Mouse (Mus musculus) cerebellum, postnatal 14 days (tissue): ENCODE data around the gene Ifna2.

Experiments used
- DNase-seq, 2 experiments: peaks; one replicate each; pipeline ENCODE4 v3.0.0; 2021; ENCODE audit warnings: mixed read lengths in 2 of 2

Gene Ifna2

DNA sequence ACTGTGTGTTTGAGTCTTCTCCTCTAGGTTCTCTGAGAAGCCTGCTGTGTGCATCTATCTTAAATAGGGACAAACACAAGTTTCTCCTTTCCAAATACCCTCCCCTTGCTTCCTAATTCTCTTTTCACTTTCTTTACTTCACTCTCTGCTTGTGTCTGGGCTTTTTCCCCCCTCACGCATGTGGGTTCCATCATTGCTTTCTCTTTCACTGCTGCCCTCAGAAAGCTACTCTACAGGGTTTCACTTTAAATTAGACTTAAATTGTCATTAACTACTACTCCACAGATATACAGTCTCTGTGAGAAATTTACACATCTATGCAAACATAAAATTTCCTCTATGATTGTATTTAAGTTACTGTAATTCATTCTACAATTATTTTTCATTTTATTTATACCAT, at the start of gene Ifna2:
Gene Ifna2, minus strand, starts transcription at position 101 of the 400 bp plus-strand sequence.
- no peak for DNase-seq

DNA sequence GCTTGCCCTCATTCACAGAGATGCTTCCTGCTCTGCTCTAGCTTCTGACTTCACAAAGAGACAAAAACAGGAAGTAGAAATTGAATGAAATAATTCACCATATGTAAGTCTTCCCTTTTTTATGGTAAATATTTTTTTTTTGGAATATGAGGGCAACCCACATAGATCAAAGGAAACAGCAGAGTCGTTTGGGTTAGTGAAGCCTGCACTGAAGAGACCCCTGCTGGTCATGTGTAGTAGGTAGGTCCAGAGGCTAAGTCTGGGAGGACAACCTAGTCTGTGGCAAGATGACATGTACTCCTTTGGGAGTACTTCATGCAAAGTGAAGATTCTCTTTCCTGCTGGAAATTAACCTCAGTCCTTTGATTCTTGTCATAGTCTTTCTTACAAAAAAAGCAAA, 43.6 kb upstream of the Ifna2 start:
- peak in 1 of 2 experiments; percentile 22 for DNase-seq

DNA sequence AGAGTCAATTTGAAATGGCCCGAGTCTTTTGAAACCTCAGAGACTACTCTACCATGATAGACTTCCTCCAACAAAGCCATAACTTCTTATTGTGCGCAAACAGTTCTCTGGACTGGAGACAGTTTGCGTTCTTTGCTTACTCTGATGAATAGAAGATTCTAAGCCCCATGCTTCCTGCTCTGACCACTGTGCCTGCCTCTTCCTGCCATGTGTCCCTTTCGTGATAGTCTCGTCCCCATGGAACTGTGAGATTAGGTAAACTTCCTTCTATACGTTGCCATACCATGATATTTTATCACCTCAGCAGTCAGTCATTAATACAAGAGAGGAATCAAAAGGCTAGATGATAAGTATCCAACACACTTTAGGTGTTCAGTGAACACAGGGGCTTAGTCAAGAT, 43.0 kb upstream of the Ifna2 start:
- DNase-seq, result no peak

DNA sequence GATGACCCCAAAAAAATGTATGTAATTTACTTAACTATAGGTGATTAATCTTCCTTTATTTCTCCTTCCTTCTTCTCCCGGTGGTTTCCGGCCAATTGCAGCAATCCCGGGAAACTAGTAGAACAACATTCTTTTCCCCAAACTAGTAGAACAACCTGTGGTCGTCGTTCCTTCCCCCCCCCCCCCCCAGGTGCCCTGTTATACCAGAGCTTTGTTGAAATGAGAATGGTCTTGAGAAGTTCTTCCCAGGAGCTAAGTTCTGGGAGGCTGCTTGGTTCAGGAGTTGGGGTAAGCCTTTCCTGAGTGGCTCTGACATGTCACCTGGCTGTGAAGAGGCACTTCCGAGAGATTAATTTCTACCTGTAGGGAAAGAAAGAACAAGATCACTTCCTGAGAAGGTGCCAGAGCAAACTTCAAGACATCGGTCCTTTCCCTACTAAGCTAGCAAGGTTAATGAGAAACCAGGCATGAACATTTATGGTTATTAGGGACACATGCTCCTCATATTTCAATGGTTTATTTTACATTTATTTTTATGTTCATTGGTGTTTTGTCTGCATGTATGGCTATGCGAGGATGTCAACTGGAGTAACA, 39.9 kb upstream of the Ifna2 start:
- no peak for DNase-seq

DNA sequence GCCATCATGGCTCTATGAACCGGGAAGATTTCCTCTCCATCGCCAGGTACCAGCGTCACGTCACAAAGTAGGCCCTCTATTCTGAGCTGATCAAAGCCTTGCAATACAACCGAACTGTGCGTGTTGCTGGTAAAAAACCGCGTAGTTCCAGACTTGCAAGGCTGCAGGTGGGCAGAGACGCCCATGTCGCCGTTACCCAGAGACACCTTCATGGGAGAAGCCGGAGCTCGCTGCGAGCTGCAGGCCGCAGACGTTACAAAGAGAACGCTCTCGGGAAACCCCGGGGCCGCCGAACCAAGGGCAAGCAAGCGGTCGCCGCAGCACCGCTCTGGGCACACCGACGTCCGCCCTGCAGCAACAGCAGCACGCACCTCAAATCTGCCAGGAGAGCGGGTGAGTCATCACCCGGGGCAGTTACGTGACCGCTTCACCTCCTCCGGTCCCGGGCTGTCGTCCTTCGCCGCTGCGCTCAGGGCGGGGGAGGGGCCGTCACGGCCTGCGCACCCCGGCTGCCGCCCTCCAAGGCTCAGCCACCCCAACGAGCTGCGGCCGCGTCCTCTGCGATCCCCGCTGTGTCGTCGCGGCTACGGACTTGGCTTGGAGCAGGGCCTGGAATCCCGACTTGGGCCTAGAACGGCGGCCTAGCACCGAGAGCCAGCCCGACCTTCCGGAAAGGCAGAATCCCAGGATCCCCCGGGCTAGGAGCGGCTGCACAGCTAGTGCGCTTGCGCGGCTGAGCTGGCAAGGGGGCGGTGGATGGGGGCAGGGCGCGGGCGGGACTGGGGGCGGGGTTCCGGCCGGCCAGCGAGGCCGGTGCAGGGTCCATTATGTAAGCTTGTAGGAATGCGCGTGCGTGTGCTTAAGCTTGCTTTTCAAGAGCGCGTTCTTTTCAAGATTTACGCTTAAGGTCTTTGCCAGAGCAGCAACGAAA, 38.3 kb upstream of the Ifna2 start, which contains the start of the genes Gm26566 and Klhl9:
Gene Gm26566, plus strand, starts transcription at position 15 of the 931 bp plus-strand sequence.
Gene Klhl9, minus strand, starts transcription at position 675 of the 931 bp plus-strand sequence.
- DNase-seq, result peak; percentile 95 to 97

DNA sequence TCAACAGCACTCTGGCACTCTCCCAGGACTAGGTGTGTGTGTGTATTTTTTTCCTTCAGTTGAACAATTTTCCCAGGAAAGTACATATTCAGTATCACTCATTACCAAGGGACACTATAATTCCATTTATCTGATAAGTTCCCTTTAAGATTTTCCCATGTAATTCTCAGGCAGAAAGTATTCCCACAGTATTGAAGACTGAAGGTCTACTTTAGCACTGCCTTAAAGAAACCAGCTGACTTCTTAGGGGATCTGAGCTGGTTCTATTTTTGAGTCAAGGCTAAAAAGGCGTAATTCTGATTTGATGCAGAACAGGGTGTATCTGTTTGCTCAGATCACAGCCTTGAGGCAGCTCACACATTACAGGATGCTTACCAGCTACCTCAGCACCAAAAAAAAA, 35.0 kb upstream of the Ifna2 start:
- DNase-seq, result no peak

DNA sequence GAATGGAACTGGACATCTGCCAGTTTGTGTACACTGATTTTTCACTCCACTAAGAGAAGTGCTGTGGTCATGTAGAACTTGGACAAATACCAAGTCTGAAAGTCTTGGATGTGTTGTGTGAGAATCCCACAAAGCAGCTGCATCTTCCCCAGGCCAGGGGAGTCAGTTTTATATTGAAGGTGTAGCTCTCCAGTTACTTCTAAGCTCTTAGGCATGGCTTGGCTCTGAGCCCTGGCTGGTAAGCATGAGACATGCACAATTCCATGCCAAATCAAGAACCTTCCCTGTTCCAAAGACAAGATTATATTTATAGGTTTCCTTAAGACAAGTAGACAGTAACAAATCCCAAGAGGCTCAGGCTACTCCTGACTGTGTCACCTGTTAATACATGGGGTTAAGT, 31.3 kb upstream of the Ifna2 start:
- DNase-seq, result peak; percentile 32 to 46

DNA sequence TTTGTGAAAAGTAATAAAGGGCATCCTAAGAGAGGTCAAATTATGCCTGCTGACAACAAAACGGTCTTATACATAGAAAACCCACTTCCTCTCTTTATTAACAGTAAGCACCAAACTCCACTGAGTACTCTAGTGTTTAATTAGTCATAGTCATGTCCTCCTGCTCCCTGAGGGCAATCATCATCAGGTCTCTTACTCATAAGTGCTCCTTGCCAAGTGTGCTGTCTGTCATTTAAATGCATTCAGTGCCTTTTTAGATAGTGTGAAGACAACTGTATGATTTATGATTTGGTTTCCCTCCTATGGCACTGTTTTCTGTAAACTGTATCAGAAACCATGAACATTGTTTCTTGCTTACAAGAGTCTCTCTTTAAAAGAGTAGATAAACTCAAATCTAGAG, 30.6 kb upstream of the Ifna2 start:
- DNase-seq, result no peak

DNA sequence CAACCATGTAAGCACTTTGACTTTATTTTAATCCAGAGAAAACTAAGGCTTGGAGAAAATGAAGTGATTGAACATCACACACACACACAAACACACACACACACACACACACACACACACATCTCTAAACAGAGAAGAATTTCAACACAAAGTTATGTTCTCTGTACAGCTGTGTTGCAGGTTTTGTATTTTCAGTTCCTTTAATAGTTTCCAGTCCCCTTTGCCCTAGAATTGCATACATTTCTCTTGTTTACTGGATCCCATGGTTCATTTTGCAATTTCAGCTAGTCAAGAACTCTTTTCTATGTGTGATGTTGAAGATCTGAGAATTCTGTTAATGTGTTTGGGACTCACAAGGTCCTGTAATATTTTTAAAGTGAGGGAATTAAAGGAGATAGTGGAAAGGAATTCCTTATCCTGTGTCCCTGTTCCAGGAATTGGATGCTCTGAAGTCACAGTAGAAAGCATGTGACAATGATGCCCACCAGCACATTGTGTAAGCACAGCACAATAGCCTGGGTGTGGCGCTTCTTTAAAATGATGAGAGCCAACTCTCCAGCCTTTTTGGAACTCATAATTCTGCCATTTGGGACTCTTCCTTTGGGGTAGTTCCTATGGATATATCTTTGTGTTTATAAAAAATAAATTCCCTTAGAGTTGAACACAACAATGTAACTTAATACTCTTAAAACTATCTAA, 23.6 kb upstream of the Ifna2 start:
- no peak for DNase-seq

DNA sequence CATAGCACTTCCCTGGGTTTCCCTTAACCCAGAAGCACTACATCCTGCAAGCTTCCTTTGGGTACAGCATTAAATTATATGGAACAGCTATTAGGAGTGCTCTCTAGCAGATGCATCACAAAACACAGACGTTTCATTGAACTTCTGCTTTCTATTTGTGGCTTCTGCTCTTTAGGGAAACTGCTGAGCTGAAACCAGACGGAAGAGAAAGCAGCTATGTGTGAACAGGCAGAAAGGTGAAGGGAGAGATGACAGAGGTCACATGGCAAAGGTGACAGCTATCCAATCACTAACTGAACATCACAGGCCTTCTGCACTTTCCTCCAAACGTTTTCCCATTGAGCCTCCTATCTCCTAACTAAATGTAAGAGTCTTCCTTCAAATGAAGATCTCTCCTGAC, 22.2 kb upstream of the Ifna2 start:
- no peak for DNase-seq

DNA sequence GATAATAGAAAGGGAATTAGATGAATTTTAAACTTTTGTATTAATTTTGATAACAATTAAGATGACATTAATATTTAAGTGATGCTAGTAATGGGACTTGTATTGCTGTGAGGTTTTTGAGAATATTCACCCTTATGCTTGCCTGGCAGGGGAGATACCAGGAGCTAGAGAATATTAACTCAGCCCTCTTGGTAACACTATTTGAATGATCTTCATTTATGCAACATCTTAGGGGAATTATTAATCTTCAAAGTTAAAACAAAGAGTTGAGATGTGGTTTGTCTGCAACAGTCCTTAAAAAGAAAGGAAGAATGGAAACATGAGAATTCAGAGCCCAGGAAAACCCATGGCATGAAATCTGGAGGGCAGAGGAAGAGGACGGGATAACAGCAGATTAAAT, 15.6 kb upstream of the Ifna2 start:
- DNase-seq, result no peak

DNA sequence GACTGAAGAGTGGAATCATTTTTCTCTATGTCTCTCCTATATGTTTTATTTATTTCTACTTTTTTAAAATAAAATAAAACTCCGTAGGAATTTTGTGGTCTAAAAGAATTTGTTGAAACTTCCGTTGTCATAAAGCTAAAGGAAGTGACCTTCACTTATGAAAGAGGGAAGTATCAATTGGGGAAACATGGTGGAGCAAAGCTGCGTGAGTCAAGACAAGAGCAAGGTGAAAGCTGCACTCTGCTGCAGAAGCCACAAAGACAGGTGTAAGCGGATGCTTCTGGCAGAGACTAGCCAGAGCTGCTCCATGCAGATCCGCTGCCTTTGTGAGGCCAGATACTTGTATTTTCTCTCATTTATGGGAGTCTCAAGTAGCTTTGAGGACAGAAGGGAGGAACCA, 15.1 kb upstream of the Ifna2 start:
- no peak for DNase-seq

DNA sequence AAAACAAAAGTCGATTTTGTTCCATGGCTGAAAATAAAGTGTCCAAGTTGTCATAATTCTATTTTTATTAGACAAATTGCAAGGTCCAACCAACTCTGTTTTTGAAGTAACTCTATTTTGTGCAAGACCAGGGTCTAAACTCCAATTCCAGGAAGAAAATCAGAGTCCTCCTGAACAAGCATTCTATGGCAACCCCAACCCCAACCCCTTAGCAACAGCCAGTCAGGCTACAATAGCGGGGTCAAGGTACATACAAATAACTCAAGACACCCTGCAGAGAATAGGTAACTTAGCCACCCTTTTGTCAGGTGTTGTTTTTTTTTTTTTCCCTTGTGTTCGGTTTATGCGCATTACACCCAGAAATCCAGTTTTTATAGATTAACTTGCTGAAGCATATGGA, 14.0 kb upstream of the Ifna2 start:
- DNase-seq, result no peak

DNA sequence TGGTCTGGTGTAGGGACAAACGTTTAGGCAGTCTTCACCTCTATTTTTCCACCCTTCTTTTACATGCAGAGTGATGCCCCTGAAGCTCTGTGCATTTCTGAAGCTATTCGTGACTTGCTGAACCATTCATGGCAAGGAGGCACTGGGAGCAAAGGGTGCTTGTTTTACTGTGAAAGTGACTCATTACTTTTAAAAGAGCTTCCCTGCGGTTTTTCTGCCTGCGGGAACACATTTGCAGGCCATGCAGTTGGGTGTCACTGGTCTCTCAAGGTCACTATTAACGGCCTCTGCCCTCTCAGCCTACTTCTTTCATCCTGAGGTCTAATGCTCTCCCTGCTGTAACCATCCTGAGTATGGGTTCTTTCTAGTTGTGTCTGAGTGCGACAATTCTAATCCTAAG, 13.4 kb upstream of the Ifna2 start:
- no peak for DNase-seq

DNA sequence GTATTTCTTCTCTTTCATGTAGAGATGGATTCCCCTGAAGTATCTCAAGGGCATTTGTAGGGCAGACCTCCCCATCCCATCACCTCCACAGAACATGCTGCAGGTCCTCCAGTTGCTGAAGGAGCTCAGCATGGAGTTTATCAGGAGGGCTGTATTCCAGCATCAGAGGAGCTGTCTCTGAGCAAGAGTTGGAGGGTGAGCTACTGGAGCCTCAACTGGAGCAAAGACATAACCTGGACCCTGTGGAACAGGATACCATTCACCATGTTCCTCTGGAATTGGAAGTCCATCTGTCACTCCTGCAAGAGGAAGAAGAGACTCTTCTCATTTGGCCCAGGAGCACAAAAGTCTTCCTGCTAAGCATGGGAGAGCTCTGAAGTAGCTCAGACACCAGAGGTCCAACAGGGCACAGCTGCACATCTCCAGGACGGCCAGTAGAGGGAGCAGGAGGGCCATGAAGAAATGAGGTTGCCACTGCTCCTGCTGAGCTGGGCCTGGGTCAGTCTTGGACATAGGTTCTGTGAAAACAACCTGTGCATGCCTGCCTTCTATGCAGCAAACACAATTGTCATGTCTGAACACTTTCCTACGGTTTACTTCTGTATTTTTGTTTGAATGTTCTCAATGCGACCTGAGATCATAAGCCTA, 12.6 kb upstream of the Ifna2 start:
- peak; percentile 89 for DNase-seq

DNA sequence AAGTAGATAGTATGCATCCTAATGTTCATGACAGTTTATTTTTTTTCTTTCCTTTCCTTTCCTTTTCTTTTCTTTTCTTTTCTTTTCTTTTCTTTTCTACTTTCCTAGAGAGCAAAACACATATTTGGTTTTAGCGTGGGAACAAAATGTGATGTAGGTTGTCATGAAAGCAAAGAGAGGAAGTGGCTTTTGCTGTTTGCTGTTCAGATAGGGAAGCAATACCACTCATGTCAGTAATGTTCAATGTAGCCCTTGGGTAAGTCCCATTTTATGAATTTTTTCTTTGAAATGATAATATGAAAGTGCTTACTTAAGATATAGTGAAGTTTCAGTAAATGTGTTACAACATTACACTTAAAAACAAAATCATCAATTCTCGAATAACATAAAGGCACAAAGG, 9.7 kb upstream of the Ifna2 start:
- DNase-seq, result no peak

DNA sequence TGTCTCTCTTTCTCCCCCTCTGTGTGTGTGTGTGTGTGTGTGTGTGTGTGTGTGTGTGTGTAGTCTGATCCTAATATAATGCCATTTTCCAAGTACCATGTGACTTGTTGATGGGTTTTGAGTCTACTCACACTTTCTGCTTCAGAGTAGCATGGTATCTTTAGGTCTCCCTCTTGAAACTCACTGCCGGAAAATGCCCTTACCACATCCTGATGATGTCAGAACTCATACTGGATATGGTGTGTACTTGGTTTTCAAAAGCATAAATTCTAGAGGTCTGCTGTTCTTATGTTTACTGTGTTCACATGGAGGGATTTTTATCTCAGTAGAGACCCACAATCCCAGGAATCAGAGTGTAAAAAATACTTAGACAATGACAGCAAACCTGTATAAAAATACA, 8.8 kb upstream of the Ifna2 start:
- DNase-seq, result no peak

DNA sequence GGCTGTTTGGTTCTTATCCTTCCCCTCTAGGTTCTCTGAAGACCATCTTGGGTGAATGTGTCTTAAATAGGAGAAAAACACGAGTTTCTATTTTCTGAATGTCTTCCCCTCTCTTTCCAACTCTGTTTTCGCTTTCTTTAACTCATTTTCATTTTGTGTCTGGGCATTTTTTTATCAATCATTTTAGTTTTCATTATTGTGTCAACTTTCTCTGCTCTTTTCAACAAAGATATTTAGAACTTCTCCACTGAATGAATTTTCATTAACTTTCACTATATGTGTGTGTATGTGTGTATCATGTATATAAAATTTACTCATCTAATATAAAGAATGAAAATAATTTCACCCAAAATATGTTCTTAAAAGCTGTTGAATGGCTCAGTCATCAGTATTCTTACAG, 7.5 kb upstream of the Ifna2 start, which contains the start of gene Ifnab:
Gene Ifnab, minus strand, starts transcription at position 101 of the 400 bp plus-strand sequence.
- no peak for DNase-seq

DNA sequence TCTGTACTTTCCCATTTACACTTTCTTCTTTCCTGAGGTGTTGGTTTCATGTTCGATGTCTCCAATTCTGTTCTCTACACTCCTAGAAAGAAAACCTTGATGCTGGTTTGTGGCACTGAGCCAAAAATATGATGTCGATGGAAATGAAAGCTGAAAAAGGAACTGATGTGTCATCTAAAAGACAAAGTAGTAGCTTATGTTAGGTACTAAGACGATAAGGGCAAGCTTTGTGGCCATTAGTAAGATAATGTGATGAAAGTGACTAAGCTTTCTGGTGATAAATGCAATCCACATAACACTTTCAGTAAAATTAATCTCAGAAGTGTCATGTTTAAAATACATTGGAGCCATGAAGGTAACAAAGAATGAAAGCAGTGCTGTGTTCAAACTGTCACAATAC, 2.4 kb downstream of the Ifna2 start:
- no peak for DNase-seq

DNA sequence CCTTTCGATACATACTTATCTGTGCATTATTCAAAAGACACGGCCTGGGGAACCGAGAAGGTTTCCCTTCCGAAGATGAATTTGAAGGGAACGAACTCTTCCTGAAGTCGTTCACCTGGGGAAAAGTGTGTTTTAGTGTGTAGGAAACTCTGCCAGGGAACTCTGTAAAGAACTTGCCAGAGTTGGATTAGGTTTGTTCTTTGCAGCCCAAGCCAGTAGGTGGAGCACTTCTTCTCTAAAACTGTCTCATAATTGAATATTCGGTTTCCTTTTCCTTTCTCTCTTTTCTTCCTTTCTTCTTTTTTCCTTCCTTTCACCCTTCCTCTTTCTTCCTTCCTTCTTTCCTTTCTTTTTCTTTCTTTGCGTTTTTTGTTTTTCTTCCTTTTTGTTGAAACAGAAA, 3.4 kb downstream of the Ifna2 start:
- DNase-seq, result peak; percentile 16 to 34

DNA sequence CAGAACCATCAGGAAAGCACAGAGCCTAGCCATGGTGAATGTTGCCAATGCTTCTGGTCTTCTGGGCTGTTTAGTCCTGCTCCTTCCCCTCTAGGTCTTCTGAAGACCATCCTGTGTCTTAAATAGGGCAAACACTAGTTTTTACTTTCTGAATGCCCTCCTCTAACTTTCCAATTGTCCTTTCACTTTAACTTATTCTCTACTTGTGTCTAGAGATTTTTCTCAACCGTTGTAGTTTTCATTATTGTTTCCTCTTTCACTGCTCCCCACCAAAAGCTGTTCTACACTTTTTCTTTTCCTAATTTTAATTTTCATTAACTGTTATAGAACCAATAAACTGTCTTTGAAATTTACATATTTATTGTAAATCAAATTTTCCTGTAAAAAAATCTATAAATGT, 6.9 kb downstream of the Ifna2 start, which contains the start of gene Ifna16:
Gene Ifna16, minus strand, starts transcription at position 101 of the 400 bp plus-strand sequence.
- no peak for DNase-seq

DNA sequence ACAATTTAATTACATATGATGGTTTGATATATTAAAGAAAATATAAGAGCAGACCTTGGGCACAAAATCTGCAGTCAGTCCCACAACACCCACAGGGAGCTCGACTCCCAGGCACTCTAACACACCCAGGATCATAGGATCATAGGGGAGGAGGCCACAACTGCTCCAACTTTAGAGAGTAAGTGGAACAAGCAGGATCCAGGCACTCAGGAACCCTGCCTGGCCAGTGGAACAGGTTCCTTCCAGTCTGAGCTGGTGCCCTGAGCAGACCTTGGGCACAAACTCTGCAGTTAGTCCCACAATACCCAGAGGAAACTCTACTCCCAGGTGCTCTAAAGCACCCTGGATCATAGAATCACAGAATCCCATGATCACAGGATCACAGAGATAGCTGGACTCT, 28.3 kb downstream of the Ifna2 start:
- DNase-seq, result no peak

DNA sequence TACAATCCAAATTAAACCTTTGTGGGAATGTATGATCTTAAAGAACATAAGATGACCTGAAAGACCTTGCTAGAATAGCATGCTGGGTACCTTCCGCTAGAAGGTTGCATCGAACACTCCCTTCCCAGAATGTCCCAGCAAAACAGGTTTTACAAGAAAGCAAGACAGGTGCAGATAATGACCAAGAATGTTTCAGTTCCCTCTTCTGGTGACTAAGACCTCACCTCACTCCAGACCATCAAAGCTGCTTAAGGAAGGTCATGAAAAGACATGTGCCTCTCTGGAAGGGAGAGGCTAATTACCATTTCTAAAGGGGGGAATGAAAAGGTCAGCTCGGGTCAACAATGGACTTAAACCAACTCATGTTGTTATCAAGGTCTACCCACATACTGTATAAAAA, 30.1 kb downstream of the Ifna2 start:
- no peak for DNase-seq
